Mouse (Mus musculus) CH12.LX (cell line): ENCODE measurements at regions not wholly inside any gene's neighbourhood (a gene's known extent, or its start where the extent isn't known, plus 50 kb on each side); places are given as distances from the start of the nearest gene placed in this dataset.

Source experiments
- DNase-seq: peaks from one replicate; pipeline ENCODE4 v3.0.0-alpha.2; 2013; ENCODE audit errors: extremely low read depth
- H3K27ac ChIP-seq: 2 replicates; pipeline ENCODE4 v1.5.1; 2012; ENCODE audit warnings: low read depth, mild to moderate bottlenecking, control low read depth, moderate library complexity; ENCODE audit not compliant: insufficient read depth
- H3K27me3 ChIP-seq: replicated peaks from 2 replicates; pipeline ENCODE3; 2012; ENCODE audit warnings: inconsistent platforms
- H3K36me3 ChIP-seq, 2 experiments: replicated peaks in 1 of 2; 2 replicates each; pipeline versions ENCODE3 to v1.6.1; 2012; ENCODE audit warnings: inconsistent platforms in 1 of 2, low read length in 1 of 2, mild to moderate bottlenecking in 1 of 2, mixed read lengths in 1 of 2, moderate library complexity in 1 of 2; ENCODE audit not compliant: control insufficient read depth in 1 of 2, insufficient read depth in 1 of 2
- H3K4me1 ChIP-seq, 2 experiments: 2 replicates each; pipeline ENCODE4 v1.6.1; 2012; ENCODE audit warnings: inconsistent platforms in 1 of 2, moderate library complexity in 1 of 2; ENCODE audit not compliant: insufficient read depth in 2 of 2, control insufficient read depth in 1 of 2
- H3K4me2 ChIP-seq: 2 replicates; pipeline ENCODE4 v1.6.1; 2012; ENCODE audit warnings: low read depth, mild to moderate bottlenecking, control low read depth; ENCODE audit not compliant: poor library complexity, insufficient read depth, severe bottlenecking
- H3K4me3 ChIP-seq, 3 experiments: fragments of 150-350 bp in 1 of 3; sonication (generic) in 1 of 3; replicated peaks in 1 of 3; 2 replicates each; pipeline versions ENCODE3 to v1.5.1; 2011 to 2012; ENCODE audit warnings: low read depth in 2 of 3, low read length in 2 of 3, mild to moderate bottlenecking in 2 of 3, moderate library complexity in 2 of 3, control low read depth in 1 of 3, improper control_type of control experiment in 1 of 3, inconsistent platforms in 1 of 3, mixed read lengths in 1 of 3; ENCODE audit not compliant: poor library complexity in 1 of 3
- H3K79me2 ChIP-seq: replicated peaks from 2 replicates; pipeline ENCODE4 v1.6.1; 2012; ENCODE audit warnings: mild to moderate bottlenecking, moderate library complexity; ENCODE audit not compliant: control insufficient read depth, poor library complexity, insufficient read depth, severe bottlenecking; ENCODE audit errors: extremely low read depth
- H3K9ac ChIP-seq: 2 replicates; pipeline ENCODE4 v1.6.1; 2012; ENCODE audit warnings: low read depth, mild to moderate bottlenecking, control low read depth, moderate library complexity; ENCODE audit not compliant: insufficient read depth
- H3K9me3 ChIP-seq: replicated peaks from 2 replicates; pipeline ENCODE3; 2012; ENCODE audit warnings: low read length, inconsistent platforms, mixed read lengths
- CHD2 ChIP-seq: IDR thresholded peaks from 2 replicates; pipeline ENCODE4 v1.6.1; 2011; ENCODE audit warnings: low read length, improper control_type of control experiment
- ELF1 ChIP-seq: IDR thresholded peaks from 2 replicates; pipeline ENCODE4 v1.6.1; 2014; ENCODE audit warnings: low read depth, mild to moderate bottlenecking, inconsistent platforms, low read length, improper control_type of control experiment
- EP300 ChIP-seq: IDR thresholded peaks from 2 replicates; pipeline ENCODE4 v1.6.1; 2011; ENCODE audit warnings: low read length, improper control_type of control experiment
- ETS1 ChIP-seq: conservative IDR thresholded peaks from 2 replicates; pipeline ENCODE4 v1.6.1; 2012; ENCODE audit warnings: low read depth, mild to moderate bottlenecking, inconsistent platforms, low read length, improper control_type of control experiment, moderate library complexity
- HCFC1 ChIP-seq: IDR thresholded peaks from 2 replicates; pipeline ENCODE4 v1.6.1; 2012; ENCODE audit warnings: low read depth, mild to moderate bottlenecking, inconsistent platforms, low read length, improper control_type of control experiment
- JUND ChIP-seq: conservative IDR thresholded peaks from 2 replicates; pipeline ENCODE4 v1.6.1; 2011; ENCODE audit warnings: low read depth, low read length, improper control_type of control experiment
- KAT2A ChIP-seq: IDR thresholded peaks from 2 replicates; pipeline ENCODE4 v1.6.1; 2012; ENCODE audit warnings: low read length, improper control_type of control experiment, inconsistent platforms; ENCODE audit not compliant: insufficient replicate concordance
- MAX ChIP-seq: IDR thresholded peaks from 2 replicates; pipeline ENCODE4 v1.6.1; 2011; ENCODE audit warnings: low read length, improper control_type of control experiment
- MEF2A ChIP-seq: IDR thresholded peaks from 2 replicates; pipeline ENCODE4 v1.6.1; 2014; ENCODE audit warnings: low read depth, mild to moderate bottlenecking, inconsistent platforms, low read length, improper control_type of control experiment, borderline replicate concordance
- MXI1 ChIP-seq: IDR thresholded peaks from 2 replicates; pipeline ENCODE4 v1.6.1; 2011; ENCODE audit warnings: mild to moderate bottlenecking, low read depth, low read length, improper control_type of control experiment
- MYC ChIP-seq: IDR thresholded peaks from 2 replicates; pipeline ENCODE4 v1.6.1; 2011; ENCODE audit warnings: low read depth, mild to moderate bottlenecking, improper control_type of control experiment, low read length
- NRF1 ChIP-seq: IDR thresholded peaks from 2 replicates; pipeline ENCODE4 v1.6.1; 2014; ENCODE audit warnings: low read depth, mild to moderate bottlenecking, inconsistent platforms, low read length, improper control_type of control experiment, moderate library complexity
- PAX5 ChIP-seq: IDR thresholded peaks from 2 replicates; pipeline ENCODE4 v1.6.1; 2012; ENCODE audit warnings: low read length, inconsistent platforms, mixed read lengths
- POLR2AphosphoS2 ChIP-seq: IDR thresholded peaks from 2 replicates; pipeline ENCODE4 v1.6.1; 2011; ENCODE audit warnings: low read depth, low read length, improper control_type of control experiment
- RAD21 ChIP-seq: IDR thresholded peaks from 2 replicates; pipeline ENCODE4 v1.6.1; 2011; ENCODE audit warnings: low read depth, mild to moderate bottlenecking, low read length, improper control_type of control experiment, moderate library complexity
- RCOR1 ChIP-seq: conservative IDR thresholded peaks from 2 replicates; pipeline ENCODE4 v1.6.1; 2012; ENCODE audit warnings: low read depth, mild to moderate bottlenecking, inconsistent platforms, low read length, improper control_type of control experiment
- SMC3 ChIP-seq: IDR thresholded peaks from 2 replicates; pipeline ENCODE4 v1.6.1; 2011; ENCODE audit warnings: low read depth, low read length, improper control_type of control experiment
- USF1 ChIP-seq: IDR thresholded peaks from 2 replicates; pipeline ENCODE4 v1.6.1; 2014; ENCODE audit warnings: low read depth, mild to moderate bottlenecking, inconsistent platforms, low read length, improper control_type of control experiment
- ZC3H11A ChIP-seq: IDR thresholded peaks from 2 replicates; pipeline ENCODE4 v1.6.1; 2012; ENCODE audit warnings: low read depth, mild to moderate bottlenecking, inconsistent platforms, low read length, improper control_type of control experiment
- ZNF384 ChIP-seq: IDR thresholded peaks from 2 replicates; pipeline ENCODE4 v1.6.1; 2012; ENCODE audit warnings: low read depth, low read length, improper control_type of control experiment, inconsistent platforms
- dilution Hi-C: fragments of 300-500 bp; cut with MboI; formaldehyde crosslinking; loops from 2 replicates; pipeline ENCODE4 v1.14.3; 2020; ENCODE audit warnings: low sequenced_read_pairs; ENCODE audit not compliant: extremely low pct_unique_long_range_greater_than_20kb, extremely low pct_ligation_motif_present
- in situ Hi-C: fragments of 300-500 bp; cut with MboI; formaldehyde crosslinking; loops from 3 replicates; pipeline ENCODE4 v1.14.3; 2019; ENCODE audit warnings: low sequenced_read_pairs, low pct_ligation_motif_present, low pct_unique_long_range_greater_than_20kb, mixed read lengths

- no peaks in the 10 kb centered on the region for H3K36me3 ChIP-seq
- DNase-seq = no peak
- H3K9ac ChIP-seq = no peak overlapping the region
- peaks cover 6 to 7% of the 10 kb centered on the region in 2 experiments; a peak in 3 of 4 replicates for H3K4me1 ChIP-seq
- H3K27ac ChIP-seq = no peak overlapping the region
- H3K9me3 ChIP-seq = no peaks in the 10 kb centered on the region
- no peaks in the 10 kb centered on the region for H3K79me2 ChIP-seq
- dilution Hi-C loops = no loop called here
- in situ Hi-C loops = no loop called here
- no peak overlapping the region for H3K4me3 ChIP-seq
- H3K27me3 ChIP-seq = no peaks in the 10 kb centered on the region
- TF ChIP-seq USF1 (no peak), ETS1 (no peak), PAX5 (no peak), ELF1 (no peak), RCOR1 (no peak), ZNF384 (no peak), POLR2AphosphoS2 (no peak), MAX (no peak), MXI1 (no peak), KAT2A (no peak), EP300 (no peak), MYC (no peak), SMC3 (no peak), NRF1 (no peak), CHD2 (no peak), JUND (no peak)
- H3K4me2 ChIP-seq = no peak overlapping the region
Observed at GRCm38 (mm10) chr4:81621391-81622137, 178.9 kb upstream of the Mpdz start.

GRCm38 (mm10) chr4:81617191-81617590, 174.6 kb upstream of the Mpdz start:
- H3K27me3 ChIP-seq = no peaks in the 10 kb centered on the region
- in situ Hi-C loops = no loop called here
- H3K4me2 ChIP-seq = no peak overlapping the region; the same call in 1 of the 2 replicates
- H3K4me3 ChIP-seq = no peak overlapping the region
- no peak for DNase-seq
- no peaks in the 10 kb centered on the region for H3K9me3 ChIP-seq
- no peaks in the 10 kb centered on the region for H3K79me2 ChIP-seq
- H3K27ac ChIP-seq = no peak overlapping the region
- dilution Hi-C loops = no loop called here
- H3K9ac ChIP-seq = no peak overlapping the region
- TF ChIP-seq ETS1 = no peak
- TF ChIP-seq MAX = no peak
- TF ChIP-seq CHD2 = no peak
- no peak for TF ChIP-seq ZC3H11A
- TF ChIP-seq HCFC1 = no peak
- no peak for TF ChIP-seq MEF2A
- no peak for TF ChIP-seq KAT2A
- no peak for TF ChIP-seq RAD21
- H3K36me3 ChIP-seq = no peaks in the 10 kb centered on the region
- H3K4me1 ChIP-seq = peaks cover 4 to 7% of the 10 kb centered on the region in 2 experiments; a peak in 3 of 4 replicates
